Mouse (Mus musculus) heart, embryonic 15.5 days (tissue): ENCODE measurements around the gene Mafk. TPM values are rescaled to one million over a fixed set of nuclear protein-coding genes. Genes with fewer than 3 reads are reported as not detected.

Experiments
- ATAC-seq: fragments of 200-750 bp; cut with Nextera tagmentation; replicated peaks from 2 replicates; pipeline ENCODE4 v1.8.0; 2017; ENCODE audit warnings: low read depth, moderate TSS enrichment; ENCODE audit not compliant: insufficient number of reproducible peaks, insufficient read depth, low FRiP score
- H3K27ac ChIP-seq: fragments of 300-500 bp; sonication (generic); 2 replicates; pipeline ENCODE4 v1.5.1; 2015; ENCODE audit warnings: mild to moderate bottlenecking, inconsistent platforms
- H3K27me3 ChIP-seq: fragments of 300-500 bp; sonication (generic); 2 replicates; pipeline ENCODE4 v1.6.1; 2015; ENCODE audit warnings: inconsistent platforms
- H3K36me3 ChIP-seq: fragments of 300-500 bp; sonication (generic); 2 replicates; pipeline ENCODE4 v1.6.1; 2015; ENCODE audit warnings: mild to moderate bottlenecking, inconsistent platforms
- H3K4me1 ChIP-seq: fragments of 300-500 bp; sonication (generic); replicated peaks from 2 replicates; pipeline ENCODE4 v1.6.1; 2015; ENCODE audit warnings: inconsistent platforms
- H3K4me2 ChIP-seq: fragments of 300-500 bp; sonication (generic); 2 replicates; pipeline ENCODE4 v1.6.1; 2015; ENCODE audit warnings: inconsistent platforms, mild to moderate bottlenecking, moderate library complexity
- H3K4me3 ChIP-seq: fragments of 300-500 bp; sonication (generic); 2 replicates; pipeline ENCODE4 v1.5.1; 2015; ENCODE audit warnings: mild to moderate bottlenecking, inconsistent platforms
- H3K9ac ChIP-seq: fragments of 300-500 bp; sonication (generic); 2 replicates; pipeline ENCODE4 v1.6.1; 2015; ENCODE audit warnings: mild to moderate bottlenecking, inconsistent platforms
- H3K9me3 ChIP-seq: fragments of 300-500 bp; sonication (generic); replicated peaks from 2 replicates; pipeline ENCODE4 v1.6.1; 2016; ENCODE audit warnings: inconsistent platforms
- WGBS: fragments of 180-500 bp; shearing (Covaris S2); methylation state at CpG from one replicate; pipeline ENCODE4 v1.1.7; 2015; ENCODE audit warnings: mixed read lengths; 5-methylcytosine and 5-hydroxymethylcytosine counted together
- polyA plus RNA-seq: library from polyadenylated mRNA; unstranded; fragments of >200 nt; fragmentation: Nextera tagmentation; extraction: Ambion mirVana; gene quantifications from 2 replicates; pipeline ENCODE4 v1.2.1, GENCODE M21; 2015

The Mafk gene
- polyA plus RNA-seq, 1 experiment from 2014 or later = 19.1 TPM

DNA sequence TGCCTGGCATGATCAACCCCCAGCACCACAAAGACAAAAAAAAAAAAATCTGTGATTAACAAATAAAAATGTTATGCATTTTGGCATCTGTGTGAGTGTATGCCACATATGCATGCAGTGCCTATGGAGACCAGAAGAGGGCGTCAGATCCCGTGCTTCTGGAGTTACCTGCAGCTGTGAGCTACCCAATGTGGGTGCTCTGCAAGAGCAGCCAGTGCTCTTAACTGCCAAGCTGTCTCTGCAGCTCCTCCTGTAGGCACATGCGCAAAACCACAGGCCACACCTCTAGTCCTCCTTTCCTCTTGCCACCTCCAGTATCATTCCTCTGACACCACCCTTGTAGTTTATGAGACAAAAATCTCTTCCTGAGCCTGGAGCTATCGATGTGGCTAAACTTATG lies 18.1 kb downstream of the Mafk start:
- H3K9ac ChIP-seq = no peak overlapping the region
- H3K4me1 ChIP-seq = peaks cover 4% of the 10 kb centered on the region
- no peaks in the 10 kb centered on the region for H3K36me3 ChIP-seq
- no peak overlapping the region for H3K4me3 ChIP-seq
- H3K27ac ChIP-seq = no peak overlapping the region
- H3K27me3 ChIP-seq = peaks cover 18% of the 10 kb centered on the region
- 54% methylated on average over 4 of the region's 4 CpGs for WGBS
- no peak overlapping the region for H3K4me2 ChIP-seq
- ATAC-seq = no peak
- no peaks in the 10 kb centered on the region for H3K9me3 ChIP-seq

DNA sequence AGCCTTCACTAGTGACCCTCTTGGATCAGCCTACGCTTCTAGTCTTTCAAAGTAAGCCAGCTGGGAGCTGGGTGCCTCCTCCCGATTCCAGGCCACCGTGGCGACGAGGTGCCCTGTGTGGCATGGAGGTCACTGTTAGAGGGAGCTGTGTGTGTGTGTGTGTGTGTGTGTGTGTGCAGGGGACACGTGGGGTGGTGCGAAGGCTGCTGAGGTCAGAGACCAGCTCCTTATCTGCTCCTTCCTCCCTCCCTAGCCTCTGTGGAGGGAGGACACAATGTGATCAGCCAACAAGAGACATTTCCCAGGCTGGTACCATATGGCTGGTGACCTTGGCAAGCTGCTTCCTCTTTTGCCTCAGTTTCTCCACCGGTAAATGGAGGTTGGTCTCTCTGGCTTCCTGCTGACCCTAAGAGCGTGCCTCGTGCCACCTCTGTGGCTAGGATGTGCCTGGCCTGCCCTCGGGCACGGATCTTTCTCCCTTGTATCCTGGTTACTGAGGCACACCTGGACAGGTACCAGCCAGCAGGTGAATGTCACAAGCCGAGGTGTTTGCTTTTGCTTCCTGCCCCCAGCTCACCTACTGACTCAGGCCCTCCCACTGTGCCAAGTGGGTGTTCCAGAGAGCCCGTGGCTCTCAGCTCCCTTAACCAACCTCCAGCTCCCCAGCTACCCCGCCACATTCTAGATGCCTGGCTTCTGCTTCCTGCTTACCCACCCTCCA lies 20.5 kb downstream of the Mafk start:
- ATAC-seq = no peak
- Histone ChIP-seq H3K27ac (no peak overlapping the region), H3K27me3 (peaks cover 25% of the 10 kb centered on the region), H3K4me1 (peaks cover 6% of the 10 kb centered on the region; the same call in 1 of the 2 replicates), H3K4me3 (no peak overlapping the region), H3K9me3 (no peaks in the 10 kb centered on the region), H3K4me2 (no peak overlapping the region), H3K9ac (no peak overlapping the region), H3K36me3 (no peaks in the 10 kb centered on the region)
- WGBS = 59% methylated on average over 15 of the region's 15 CpGs

DNA sequence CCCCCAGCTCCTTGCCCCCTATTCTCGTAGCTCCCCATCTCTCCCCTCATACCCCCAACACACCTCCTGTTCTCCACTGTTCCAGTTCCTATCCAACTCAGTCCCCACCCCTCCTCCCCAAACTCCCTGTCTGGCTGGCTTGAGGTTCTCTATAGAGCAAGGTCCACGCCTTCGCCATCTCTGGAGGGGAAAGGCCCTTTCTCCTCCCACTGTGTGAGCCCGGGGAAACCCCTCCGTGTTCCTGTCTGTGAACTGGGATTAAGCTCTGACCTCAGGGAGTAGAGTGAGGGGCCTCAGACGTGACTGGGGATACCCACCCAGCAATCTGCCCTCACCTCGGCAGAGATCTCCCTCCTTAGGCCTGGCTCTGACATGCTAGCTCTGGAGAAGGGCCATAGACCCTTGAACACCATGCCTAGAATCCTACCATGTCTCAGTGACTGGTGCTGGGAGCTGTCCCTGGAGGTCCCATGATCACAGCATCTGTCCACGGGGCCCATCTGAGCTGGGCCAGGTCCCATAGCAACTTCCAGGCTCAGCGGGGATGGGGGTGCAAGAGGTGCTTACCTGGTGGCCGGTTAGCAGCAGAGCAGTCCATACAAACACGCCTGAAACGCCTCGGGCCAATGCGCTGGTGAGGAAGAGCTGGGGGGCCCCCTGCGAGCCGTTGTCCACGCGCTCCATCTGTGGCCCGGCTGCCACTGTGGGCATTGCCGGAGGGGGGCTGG lies 21.2 kb downstream of the Mafk start:
- Histone ChIP-seq H3K9me3 (no peaks in the 10 kb centered on the region), H3K4me1 (peaks cover 6% of the 10 kb centered on the region; the same call in 1 of the 2 replicates), H3K27me3 (peaks cover 25% of the 10 kb centered on the region), H3K36me3 (no peaks in the 10 kb centered on the region), H3K4me2 (no peak overlapping the region), H3K4me3 (no peak overlapping the region), H3K9ac (no peak overlapping the region), H3K27ac (no peak overlapping the region)
- 62% methylated on average over 20 of the region's 20 CpGs for WGBS
- no peak for ATAC-seq

DNA sequence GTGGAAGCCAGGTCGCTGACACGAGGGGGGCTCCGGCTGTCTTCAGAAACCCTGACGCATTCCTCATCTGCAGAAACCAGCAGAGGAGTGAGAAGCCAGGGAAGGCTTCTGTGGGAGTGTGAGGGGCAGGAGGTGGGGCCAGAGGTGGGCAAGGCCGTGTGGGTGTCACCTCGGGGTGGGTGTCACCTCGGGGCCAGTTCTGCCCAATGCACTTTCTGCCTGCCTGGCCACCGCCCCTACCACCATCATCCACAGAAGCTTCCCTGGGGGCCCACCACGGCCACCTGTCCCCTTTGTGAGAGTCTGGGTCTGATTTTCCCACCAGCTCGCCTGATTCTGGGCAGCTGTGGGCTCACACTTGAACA lies 21.8 kb downstream of the Mafk start:
- H3K4me2 ChIP-seq = no peak overlapping the region
- peaks cover 6% of the 10 kb centered on the region; the same call in 1 of the 2 replicates for H3K4me1 ChIP-seq
- H3K9me3 ChIP-seq = no peaks in the 10 kb centered on the region
- ATAC-seq = no peak
- H3K4me3 ChIP-seq = no peak overlapping the region
- 34% methylated on average over 10 of the region's 10 CpGs for WGBS
- peaks cover 25% of the 10 kb centered on the region for H3K27me3 ChIP-seq
- H3K27ac ChIP-seq = no peak overlapping the region
- no peak overlapping the region for H3K9ac ChIP-seq
- no peaks in the 10 kb centered on the region for H3K36me3 ChIP-seq

GRCm38 (mm10) chr5:139813963-139814381 lies 22.7 kb downstream of the Mafk start:
- 19% methylated on average over 13 of the region's 13 CpGs for WGBS
- no peak overlapping the region for H3K4me2 ChIP-seq
- 0 out of 2 replicates have a peak, but pooled peaks have one; percentile 9 for ATAC-seq
- H3K27ac ChIP-seq = no peak overlapping the region
- H3K4me1 ChIP-seq = peaks cover 6% of the 10 kb centered on the region; the same call in 1 of the 2 replicates
- peaks cover 25% of the 10 kb centered on the region for H3K27me3 ChIP-seq
- no peak overlapping the region for H3K9ac ChIP-seq
- H3K9me3 ChIP-seq = no peaks in the 10 kb centered on the region
- no peak overlapping the region; the same call in 1 of the 2 replicates for H3K4me3 ChIP-seq
- no peaks in the 10 kb centered on the region for H3K36me3 ChIP-seq

DNA sequence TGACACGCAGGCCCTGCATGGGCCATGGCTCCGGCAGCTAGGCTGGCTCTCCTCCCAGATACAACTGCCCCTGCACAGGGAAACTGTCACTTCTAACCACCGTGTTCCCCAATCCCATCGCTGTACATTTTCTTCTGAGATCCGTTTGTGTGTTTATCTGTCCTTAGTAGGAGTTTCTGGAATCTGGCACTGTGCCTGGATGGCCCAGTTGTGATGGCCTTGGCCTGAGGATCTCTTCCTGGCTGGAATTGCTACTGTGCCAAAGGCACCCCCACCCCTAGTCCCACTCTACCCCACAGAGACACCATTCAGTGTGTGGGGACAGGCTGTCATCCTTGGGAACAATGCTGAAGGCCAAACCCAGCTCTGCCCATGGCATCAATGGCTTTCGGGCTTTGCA lies 24.7 kb downstream of the Mafk start:
- H3K9me3 ChIP-seq = no peaks in the 10 kb centered on the region
- no peak for ATAC-seq
- H3K4me3 ChIP-seq = no peak overlapping the region
- WGBS = 35% methylated on average over 6 of the region's 6 CpGs
- peaks cover 25% of the 10 kb centered on the region for H3K27me3 ChIP-seq
- H3K4me1 ChIP-seq = peaks cover 6% of the 10 kb centered on the region; the same call in 1 of the 2 replicates
- no peak overlapping the region for H3K9ac ChIP-seq
- no peaks in the 10 kb centered on the region for H3K36me3 ChIP-seq
- H3K27ac ChIP-seq = no peak overlapping the region
- H3K4me2 ChIP-seq = no peak overlapping the region

- Histone ChIP-seq H3K36me3 (no peaks in the 10 kb centered on the region), H3K4me3 (no peak overlapping the region), H3K27me3 (peaks cover 25% of the 10 kb centered on the region), H3K4me2 (no peak overlapping the region), H3K4me1 (peaks cover 6% of the 10 kb centered on the region; the same call in 1 of the 2 replicates), H3K9ac (no peak overlapping the region), H3K27ac (no peak overlapping the region), H3K9me3 (no peaks in the 10 kb centered on the region)
- no peak for ATAC-seq
Measured at GRCm38 (mm10) chr5:139816445-139816844, 25.1 kb downstream of the Mafk start.

DNA sequence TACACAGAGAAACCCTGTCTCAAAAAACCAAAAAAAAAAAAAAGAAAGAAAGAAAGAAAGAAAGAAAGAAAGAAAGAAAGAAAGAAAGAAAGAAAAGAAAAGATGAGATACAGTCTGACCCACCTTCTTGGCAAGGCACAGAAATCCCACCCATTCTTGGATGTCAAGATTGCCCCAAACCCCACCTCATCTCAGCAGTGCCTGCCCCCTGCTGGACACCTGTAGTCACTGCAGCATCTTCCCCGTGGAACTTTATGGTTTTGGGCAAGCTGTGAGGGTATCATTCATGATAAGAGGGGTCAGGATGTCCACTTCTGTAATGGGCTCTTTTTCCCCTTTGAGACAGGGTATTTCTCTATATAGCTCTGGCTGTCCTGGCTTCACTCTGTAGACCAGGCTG lies 26.0 kb downstream of the Mafk start:
- 4% methylated on average over 1 of the region's 1 CpGs for WGBS

DNA sequence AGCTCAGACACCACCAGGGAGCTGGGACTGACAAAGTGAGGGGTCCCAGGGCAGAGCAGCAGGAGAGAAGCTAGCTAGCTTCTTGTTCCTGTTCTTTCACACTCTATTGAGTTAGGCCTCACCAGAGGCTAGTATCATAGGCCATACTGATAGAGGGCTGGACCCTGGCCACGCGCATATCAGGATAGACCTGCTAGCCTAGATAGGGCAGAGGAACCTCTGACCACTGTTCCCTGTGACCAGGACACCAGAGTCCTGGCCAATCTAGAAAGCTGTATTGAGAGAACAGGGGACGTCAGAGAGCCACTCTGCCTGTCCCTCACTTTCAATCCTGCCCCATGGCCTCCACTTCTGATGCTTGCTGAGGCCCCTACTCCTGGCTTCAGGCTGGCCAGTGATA lies 26.7 kb downstream of the Mafk start:
- Histone ChIP-seq H3K4me1 (peaks cover 6% of the 10 kb centered on the region; the same call in 1 of the 2 replicates), H3K4me2 (no peak overlapping the region), H3K27me3 (peaks cover 17% of the 10 kb centered on the region), H3K9ac (no peak overlapping the region), H3K9me3 (no peaks in the 10 kb centered on the region), H3K36me3 (peaks cover 11% of the 10 kb centered on the region), H3K4me3 (no peak overlapping the region), H3K27ac (no peak overlapping the region)
- ATAC-seq = no peak
- WGBS = 76% methylated on average over 3 of the region's 3 CpGs

More for the DNA sequence above, 26.0 kb downstream of the Mafk start:
- H3K27me3 ChIP-seq = peaks cover 21% of the 10 kb centered on the region
- peaks cover 6% of the 10 kb centered on the region; the same call in 1 of the 2 replicates for H3K4me1 ChIP-seq
- peaks cover 4% of the 10 kb centered on the region; the same call in 1 of the 2 replicates for H3K36me3 ChIP-seq
- ATAC-seq = no peak
- no peak overlapping the region for H3K4me2 ChIP-seq
- H3K27ac ChIP-seq = no peak overlapping the region
- no peak overlapping the region for H3K4me3 ChIP-seq
- no peaks in the 10 kb centered on the region for H3K9me3 ChIP-seq
- H3K9ac ChIP-seq = no peak overlapping the region

- Histone ChIP-seq H3K27me3 (peaks cover 12% of the 10 kb centered on the region), H3K27ac (no peak overlapping the region), H3K9me3 (no peaks in the 10 kb centered on the region), H3K4me3 (no peak overlapping the region), H3K4me2 (no peak overlapping the region), H3K36me3 (peaks cover 15% of the 10 kb centered on the region), H3K9ac (no peak overlapping the region), H3K4me1 (peaks cover 6% of the 10 kb centered on the region; the same call in 1 of the 2 replicates)
- no peak for ATAC-seq
- 41% methylated on average over 4 of the region's 4 CpGs for WGBS
Measured at GRCm38 (mm10) chr5:139818801-139819200, 27.5 kb downstream of the Mafk start.

DNA sequence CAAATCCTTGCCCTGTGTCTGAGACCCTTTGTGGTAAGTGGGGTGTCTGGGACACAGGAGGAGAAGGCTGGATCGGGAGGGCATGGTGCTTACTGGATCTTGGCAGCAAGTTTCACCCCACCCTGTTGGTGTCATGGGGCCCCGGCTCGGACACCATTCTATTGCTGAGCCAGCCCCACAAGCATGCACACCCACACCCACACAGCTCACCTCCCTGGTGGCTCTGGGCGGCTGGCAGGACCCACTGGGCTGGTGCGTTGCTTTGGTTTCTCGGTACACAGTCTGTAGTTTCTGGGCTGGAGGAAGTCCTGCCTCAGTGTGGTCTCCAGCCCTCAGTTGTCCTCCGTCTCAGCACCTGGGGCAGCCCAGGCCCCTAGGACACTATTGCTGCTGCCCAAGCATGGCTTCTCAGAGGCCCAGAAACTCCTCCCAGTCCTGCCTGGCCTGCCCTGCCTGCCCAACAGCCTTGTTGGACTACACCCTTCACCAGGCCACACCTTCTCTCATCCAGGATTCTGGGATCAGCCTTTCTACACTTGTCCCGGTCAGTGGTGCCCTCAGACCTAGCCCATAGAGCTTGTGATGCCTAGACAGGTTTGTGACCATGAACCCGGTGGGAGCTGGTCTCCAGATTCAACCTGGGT lies 28.3 kb downstream of the Mafk start, which contains the start of gene Tmem184a:
Tmem184a (minus strand) TSS at position 380 of the 644 bp plus-strand sequence.
- ATAC-seq = no peak
- 75% methylated on average over 9 of the region's 9 CpGs for whole genome bisulfite sequencing

More for the DNA sequence above, 28.3 kb downstream of the Mafk start, which contains the start of gene Tmem184a:
- Histone ChIP-seq H3K4me2 (no peak within 1 kb of the TSS), H3K36me3 (peaks cover 20% of the 10 kb centered on the region), H3K4me1 (peaks cover 6% of the 10 kb centered on the region; the same call in 1 of the 2 replicates), H3K27ac (no peak within 1 kb of the TSS), H3K9ac (no peak within 1 kb of the TSS), H3K9me3 (no peaks in the 10 kb centered on the region), H3K27me3 (peaks cover 4% of the 10 kb centered on the region), H3K4me3 (no peak within 1 kb of the TSS)
